28 mouse cellular contexts compared by ENCODE assay signal in the genomic region with DNA sequence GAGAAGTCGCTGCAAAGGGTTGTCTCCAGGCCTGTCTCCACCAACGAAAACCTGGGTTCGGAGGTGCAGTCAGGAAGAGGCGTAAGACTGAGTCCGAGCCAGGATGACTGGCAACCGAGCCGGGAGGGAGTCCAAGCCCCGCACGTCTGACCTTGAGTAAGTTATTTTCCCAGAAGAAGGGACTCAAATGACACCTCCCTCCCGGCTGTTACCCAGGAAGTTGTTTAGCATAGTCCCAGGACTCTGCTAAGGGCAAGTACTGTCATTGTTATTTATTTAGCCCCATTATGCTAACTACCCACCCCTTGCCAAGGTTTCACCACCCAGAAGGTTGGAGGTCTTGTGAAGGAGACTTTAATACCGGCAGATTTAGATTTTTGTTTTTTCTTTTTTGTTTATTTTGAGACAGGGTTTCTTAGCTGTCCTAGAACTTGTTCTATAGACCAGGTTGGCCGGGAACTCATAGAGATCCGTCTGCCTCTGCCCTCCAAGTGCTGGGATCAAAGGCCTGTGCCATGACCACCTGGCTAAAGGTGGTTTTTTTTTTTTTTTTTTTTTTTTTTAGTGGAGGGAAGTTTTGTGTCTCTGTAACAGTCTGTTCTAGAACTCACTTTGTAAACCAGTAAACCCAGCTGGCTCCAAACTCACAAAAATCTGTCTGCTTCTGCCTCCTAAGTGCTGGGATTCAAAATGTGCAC.
DNase-seq lines count a peak whose midpoint lies in the region; ATAC-seq and TF ChIP-seq lines count a peak whose summit lies in the region.
"Had no signal": no experiment of that assay in that cellular context is flagged by ENCODE, and none has a peak within 500 bp of the region (broad histone marks: within the 10 kb centered on the region; RNA-seq: fewer than 3 reads in every experiment).

No protein-coding gene starts in this region.

- WGBS in lung, embryonic 14.5 days, result 27% methylated on average over 13 of the region's 13 CpGs

- TF ChIP-seq EP300 in ES-Bruce4 (IDR thresholded peaks at IDR 0.05; ENCODE audit: insufficient read depth, low read depth, low read length), result peak; percentile 100

- no peaks in the 10 kb centered on the region for H3K27me3 ChIP-seq in lung, embryonic 14.5 days (ENCODE audit: insufficient read depth, low read length)
- no peaks in the 10 kb centered on the region for H3K27me3 ChIP-seq in ES-Bruce4 (ENCODE audit: control insufficient read depth, insufficient read depth, low read length, poor library complexity, severe bottlenecking)
- H3K27me3 ChIP-seq: hindbrain, embryonic 12.5 days; lung, embryonic 15.5 days; midbrain, embryonic 15.5 days; neural tube, embryonic 15.5 days had no signal

- no peaks in the 10 kb centered on the region for H3K9me3 ChIP-seq in lung, embryonic 14.5 days (ENCODE audit: low read depth, low read length)
- H3K9me3 ChIP-seq in ES-Bruce4 (replicated peaks; ENCODE audit: control insufficient read depth, insufficient read depth, low read length, poor library complexity, severe bottlenecking), result no peaks in the 10 kb centered on the region
- H3K9me3 ChIP-seq: hindbrain, embryonic 12.5 days; lung, embryonic 15.5 days; midbrain, embryonic 15.5 days; neural tube, embryonic 15.5 days had no signal

- H3K4me1 ChIP-seq in lung, embryonic 14.5 days (ENCODE audit: insufficient read depth), result peaks cover 6% of the 10 kb centered on the region; the same call in 1 of the 2 replicates
- peaks cover 7% of the 10 kb centered on the region for H3K4me1 ChIP-seq in ES-Bruce4 (ENCODE audit: control insufficient read depth, insufficient read depth, low read length)
- H3K4me1 ChIP-seq: hindbrain, embryonic 12.5 days; midbrain, embryonic 15.5 days; neural tube, embryonic 15.5 days had no signal

- H3K4me3 ChIP-seq in lung, embryonic 14.5 days (ENCODE audit: low read depth, low read length), result no peak overlapping the region
- H3K4me3 ChIP-seq in ES-Bruce4 (ENCODE audit: low read depth, low read length), result peak overlapping the region; percentile 83
- H3K4me3 ChIP-seq: erythroblast, embryonic 14.5 days; hindbrain, embryonic 12.5 days; lung, embryonic 15.5 days; midbrain, embryonic 10.5 days; midbrain, embryonic 15.5 days; neural tube, embryonic 15.5 days had no signal

- no peak overlapping the region for H3K9ac ChIP-seq in lung, embryonic 14.5 days
- peak overlapping the region; percentile 92 for H3K9ac ChIP-seq in ES-Bruce4 (ENCODE audit: low read depth, poor library complexity, severe bottlenecking)
- H3K9ac ChIP-seq: forebrain, postnatal 0 days; hindbrain, embryonic 12.5 days; liver, embryonic 14.5 days; lung, embryonic 15.5 days; midbrain, embryonic 15.5 days; neural tube, embryonic 15.5 days had no signal

- peak; percentile 3 for DNase-seq in lung, embryonic 14.5 days
- DNase-seq in lung, adult 18-20 months, result no peak
- peak; percentile 98 for DNase-seq in R1 (ENCODE audit: low read depth, low spot score)
- DNase-seq in adrenal gland, postnatal 14 days, result peak; percentile 49
- no peak for DNase-seq in Muller cell, postnatal 12 days (ENCODE audit: inconsistent ontology term)
- DNase-seq: cerebellum, adult 11-12 months; cerebellum, postnatal 10 days; forebrain, postnatal 0 days; gastrocnemius, postnatal 14 days; heart, postnatal 36 days; kidney, adult 8-10 months; kidney, postnatal 10 days; layer of hippocampus, adult 9-11 months; liver; thymus, postnatal 25 days had no signal

- TF ChIP-seq POLR2A in ES-Bruce4 (IDR thresholded peaks at IDR 0.05; ENCODE audit: insufficient read depth, low read length), result no peak

- H3K4me2 ChIP-seq in lung, embryonic 14.5 days, result no peak overlapping the region
- H3K4me2 ChIP-seq: heart, embryonic 11.5 days; hindbrain, embryonic 12.5 days; lung, embryonic 15.5 days; midbrain, embryonic 15.5 days; neural tube, embryonic 15.5 days had no signal

- no peak for TF ChIP-seq CTCF in lung, embryonic 14.5 days (IDR thresholded peaks at IDR 0.05; ENCODE audit: low read depth)
- TF ChIP-seq CTCF in ES-Bruce4 (IDR thresholded peaks at IDR 0.05; ENCODE audit: low read depth, low read length), result no peak

- H3K27ac ChIP-seq in lung, embryonic 14.5 days (ENCODE audit: low read depth), result no peak overlapping the region
- peak overlapping the region; percentile 97 for H3K27ac ChIP-seq in ES-Bruce4 (ENCODE audit: insufficient read depth, low read length)
- H3K27ac ChIP-seq: hindbrain, embryonic 12.5 days; liver, embryonic 14.5 days; lung, embryonic 15.5 days; midbrain, embryonic 10.5 days; midbrain, embryonic 15.5 days; neural tube, embryonic 15.5 days had no signal

- no peaks in the 10 kb centered on the region for H3K36me3 ChIP-seq in lung, embryonic 14.5 days (ENCODE audit: insufficient read depth)
- no peaks in the 10 kb centered on the region for H3K36me3 ChIP-seq in ES-Bruce4 (ENCODE audit: control insufficient read depth, insufficient read depth, low read length, poor library complexity, severe bottlenecking)
- H3K36me3 ChIP-seq: hindbrain, embryonic 12.5 days; lung, embryonic 15.5 days; midbrain, embryonic 10.5 days; midbrain, embryonic 15.5 days; neural tube, embryonic 15.5 days had no signal

- peak; percentile 28; the same call in 1 of the 2 replicates for ATAC-seq in lung, embryonic 14.5 days (ENCODE audit: insufficient read depth)
- no peak for ATAC-seq in cerebellum, adult (ENCODE audit: insufficient number of reproducible peaks, low FRiP score, low TSS enrichment)
- ATAC-seq: activated CD4-positive, CD25-positive, alpha-beta regulatory T cell, adult 4 months; CD4-positive, CD25-positive, alpha-beta regulatory T cell, adult 4 months; forebrain, postnatal 0 days; intestine, embryonic 16.5 days; midbrain, embryonic 15.5 days had no signal

Comparison
In these comparisons a context has a peak if more than half of its experiments do, and no peak if none do; other contexts are left out.
1. DNase-seq: peak in lung, embryonic 14.5 days (single experiment), R1 (single experiment) and adrenal gland, postnatal 14 days (single experiment); none in lung, adult 18-20 months (0 of 2) and Muller cell, postnatal 12 days (single experiment).